Mouse (Mus musculus): Measurements from ENCODE around the gene Midn. TPM values are rescaled to one million over a fixed set of nuclear protein-coding genes. Genes with fewer than 3 reads are reported as not detected.

Gene Midn
- total RNA-seq, 2 experiments from 2014 or later: 22.4 to 29.6 TPM

- no peak for ATAC-seq (ENCODE audit: poor library complexity, severe bottlenecking)
These were observed 21.6 kb downstream of the Midn start for GRCm38 (mm10) chr10:80169651-80170050.

DNA sequence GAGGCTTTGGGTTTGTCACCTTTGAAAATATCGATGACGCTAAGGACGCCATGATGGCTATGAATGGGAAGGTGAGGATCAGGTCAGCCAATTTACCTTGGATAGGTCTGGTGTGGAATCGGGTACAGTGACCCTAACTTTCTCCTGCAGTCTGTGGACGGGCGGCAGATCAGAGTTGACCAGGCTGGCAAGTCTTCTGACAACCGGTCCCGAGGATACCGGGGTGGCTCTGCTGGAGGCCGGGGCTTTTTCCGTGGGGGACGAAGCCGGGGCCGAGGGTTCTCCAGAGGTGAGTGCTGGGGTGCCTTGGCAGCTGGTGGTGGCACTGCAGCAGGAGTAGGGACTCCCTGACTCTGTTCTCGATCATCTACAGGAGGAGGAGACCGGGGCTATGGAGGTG, 22.0 kb downstream of the Midn start:
- no peak for ATAC-seq (ENCODE audit: poor library complexity, severe bottlenecking)

- no peak for ATAC-seq (ENCODE audit: poor library complexity, severe bottlenecking)
These were observed 22.5 kb downstream of the Midn start for GRCm38 (mm10) chr10:80170601-80171021.

GRCm38 (mm10) chr10:80171252-80171651, 23.2 kb downstream of the Midn start:
- no peak for ATAC-seq (ENCODE audit: poor library complexity, severe bottlenecking)

- no peak for ATAC-seq (ENCODE audit: poor library complexity, severe bottlenecking)
These were observed 23.9 kb downstream of the Midn start for GRCm38 (mm10) chr10:80171760-80172526.

- peak; percentile 86 for ATAC-seq (ENCODE audit: poor library complexity, severe bottlenecking)
These were observed 24.6 kb downstream of the Midn start, which contains the start of gene 1600002K03Rik for GRCm38 (mm10) chr10:80172527-80173292. Gene 1600002K03Rik (plus strand): TSS chr10:80172944.

DNA sequence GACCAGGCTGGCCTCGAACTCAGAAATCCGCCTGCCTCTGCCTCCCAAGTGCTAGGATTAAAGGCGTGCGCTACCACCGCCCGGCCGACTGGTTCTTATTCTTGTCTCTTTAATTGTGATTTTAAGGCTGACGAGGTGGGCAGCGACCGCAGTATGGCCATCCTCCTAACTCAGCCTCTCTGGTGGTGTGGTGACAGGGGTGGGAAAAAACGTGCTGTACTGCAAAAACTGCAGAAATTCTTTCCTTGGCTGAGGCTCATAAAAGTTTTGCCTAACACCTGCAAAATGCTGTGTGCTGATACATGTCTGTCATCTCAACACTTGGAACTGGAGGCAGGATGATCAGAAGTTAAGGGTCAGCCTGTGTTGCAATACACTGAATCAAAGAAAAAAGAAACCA, 25.3 kb downstream of the Midn start:
- ATAC-seq (ENCODE audit: poor library complexity, severe bottlenecking): no peak

DNA sequence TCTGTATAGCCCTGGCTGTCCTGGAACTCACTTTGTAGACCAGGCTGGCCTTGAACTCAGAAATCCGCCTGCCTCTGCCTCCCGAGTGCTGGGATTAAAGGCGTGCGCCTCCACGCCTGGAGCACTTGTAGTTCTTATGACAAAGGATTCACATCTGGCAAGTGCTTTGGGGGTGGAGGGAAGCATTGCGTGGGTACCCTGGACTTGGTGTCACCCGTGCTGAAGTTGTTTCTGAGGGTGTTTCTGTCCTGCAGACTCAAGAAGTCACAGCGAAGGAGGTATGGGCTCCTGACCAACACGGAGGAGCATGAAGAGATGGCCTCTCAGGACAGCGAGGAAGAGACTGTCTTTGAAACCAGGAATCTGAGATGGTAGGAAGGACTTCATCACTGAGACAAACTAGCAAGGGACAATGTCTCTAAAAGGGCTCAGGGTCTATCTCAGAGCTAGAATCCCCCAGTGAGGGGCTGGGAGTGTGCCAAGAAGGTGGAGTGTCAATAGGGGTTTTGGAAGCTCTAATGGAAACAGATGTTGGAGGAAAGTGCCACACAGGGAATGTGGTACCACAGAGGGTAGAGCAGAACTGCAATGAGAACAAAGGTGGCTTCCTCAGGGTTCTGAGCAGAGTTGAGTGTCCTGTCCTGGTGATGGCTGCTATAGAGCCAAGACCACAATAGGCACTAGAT, 26.0 kb downstream of the Midn start:
- no peak for ATAC-seq (ENCODE audit: poor library complexity, severe bottlenecking)

DNA sequence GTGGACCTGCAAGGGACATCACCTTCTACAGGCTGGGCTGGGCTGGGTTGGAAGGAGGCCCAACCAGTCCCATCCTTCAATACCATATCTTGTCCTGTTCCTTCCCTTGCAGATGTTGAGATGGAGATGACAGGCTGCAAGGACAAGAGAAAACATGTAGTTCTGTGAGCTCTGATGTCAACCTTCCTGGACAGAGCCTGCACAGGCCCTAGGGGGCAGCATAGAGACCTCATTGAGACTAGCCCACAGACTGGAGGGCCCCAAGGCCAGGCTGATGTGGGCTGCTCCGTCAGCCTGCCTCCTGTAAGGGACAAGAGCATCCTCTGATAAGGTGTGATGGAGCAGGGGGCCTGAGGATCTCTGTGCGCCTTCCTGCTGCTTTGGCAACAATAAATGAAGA, 26.6 kb downstream of the Midn start:
- ATAC-seq (ENCODE audit: poor library complexity, severe bottlenecking): 0 out of 2 replicates have a peak, but pooled peaks have one; percentile 37

- ATAC-seq (ENCODE audit: poor library complexity, severe bottlenecking): 0 out of 2 replicates have a peak, but pooled peaks have one; percentile 21
These were observed 27.6 kb downstream of the Midn start for GRCm38 (mm10) chr10:80175536-80176269.

DNA sequence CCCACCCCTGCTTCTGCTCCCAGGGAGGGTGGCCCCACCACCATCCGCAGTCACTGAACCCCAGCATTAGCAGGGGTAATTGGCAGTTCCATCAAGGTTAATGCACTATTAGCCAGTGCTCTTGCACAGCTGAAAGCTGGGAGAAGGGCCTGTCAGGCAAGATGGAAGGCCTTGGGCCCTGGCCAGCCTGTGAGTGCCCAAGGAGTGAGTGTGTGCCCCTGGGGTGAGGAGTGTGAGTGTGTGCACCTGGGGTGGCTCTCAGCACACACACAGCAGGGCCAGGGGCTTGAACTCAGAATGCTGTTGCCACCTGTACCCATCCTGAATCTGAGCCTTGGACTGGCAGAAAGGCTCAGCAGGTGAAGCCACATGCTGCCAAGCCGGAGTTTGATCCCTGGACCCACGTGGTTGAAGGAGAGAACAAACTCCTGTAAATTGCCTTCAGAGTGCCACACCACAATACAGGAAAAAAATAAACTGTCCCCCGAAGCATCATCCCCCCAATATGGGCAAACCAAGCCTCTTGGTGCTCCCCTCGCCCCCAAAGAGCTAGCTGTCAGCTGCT, 28.3 kb downstream of the Midn start:
- no peak for ATAC-seq (ENCODE audit: poor library complexity, severe bottlenecking)

GRCm38 (mm10) chr10:80177441-80178279, 29.6 kb downstream of the Midn start:
- ATAC-seq (ENCODE audit: poor library complexity, severe bottlenecking): no peak

DNA sequence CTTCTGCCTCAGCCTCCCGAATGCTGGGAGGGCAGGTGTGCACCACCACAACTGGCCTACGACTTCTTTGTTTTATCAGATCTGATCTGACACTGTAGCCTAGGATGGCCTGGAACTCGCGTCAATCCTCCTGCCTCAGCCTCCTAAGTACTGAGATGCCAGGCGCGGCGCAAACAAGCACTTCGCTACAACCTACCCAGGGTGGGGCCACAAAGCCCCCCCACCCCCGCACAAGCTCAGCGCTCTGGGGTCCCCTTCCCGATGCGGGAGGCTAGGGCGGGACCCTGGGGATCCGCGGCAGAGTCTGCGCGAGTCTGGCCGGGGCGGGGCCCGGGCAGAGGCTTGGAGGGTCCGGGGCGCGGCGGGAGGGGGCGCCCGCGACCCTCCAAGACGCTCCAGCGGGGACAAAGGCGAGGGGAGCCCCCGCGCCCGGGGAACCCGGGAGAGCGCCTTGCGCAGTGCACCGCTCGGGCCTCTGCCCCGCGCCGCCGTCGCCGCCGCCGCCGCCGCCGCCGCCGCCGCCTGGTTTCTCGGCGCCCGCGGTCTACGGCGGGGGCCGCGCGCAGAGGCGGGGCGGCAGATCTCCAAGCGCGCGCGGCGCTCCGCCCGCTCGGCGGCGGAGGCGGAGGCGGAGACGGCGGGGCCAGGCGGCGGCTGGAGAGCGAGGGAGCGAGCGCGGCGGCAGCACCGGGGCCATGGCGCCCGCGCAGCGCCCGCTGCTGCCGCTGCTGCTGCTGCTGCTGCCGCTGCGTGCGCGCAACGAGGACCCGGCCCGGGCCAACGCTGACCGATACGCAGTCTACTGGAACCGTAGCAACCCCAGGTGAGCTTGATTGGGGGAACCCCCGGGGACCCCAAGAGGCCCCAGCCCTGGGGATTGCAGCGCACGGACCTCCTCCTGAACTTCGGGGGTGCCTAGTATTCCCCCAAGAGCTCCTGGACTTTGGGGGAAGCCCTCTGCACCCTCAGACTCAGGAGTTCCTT, 31.3 kb downstream of the Midn start, which contains the start of gene Efna2:
TSS of gene Efna2 (plus strand) at position 415 of the 984 bp plus-strand sequence.
- no peak for ATAC-seq (ENCODE audit: poor library complexity, severe bottlenecking)

GRCm38 (mm10) chr10:80180288-80180687, 32.2 kb downstream of the Midn start:
- no peak for ATAC-seq (ENCODE audit: poor library complexity, severe bottlenecking)

DNA sequence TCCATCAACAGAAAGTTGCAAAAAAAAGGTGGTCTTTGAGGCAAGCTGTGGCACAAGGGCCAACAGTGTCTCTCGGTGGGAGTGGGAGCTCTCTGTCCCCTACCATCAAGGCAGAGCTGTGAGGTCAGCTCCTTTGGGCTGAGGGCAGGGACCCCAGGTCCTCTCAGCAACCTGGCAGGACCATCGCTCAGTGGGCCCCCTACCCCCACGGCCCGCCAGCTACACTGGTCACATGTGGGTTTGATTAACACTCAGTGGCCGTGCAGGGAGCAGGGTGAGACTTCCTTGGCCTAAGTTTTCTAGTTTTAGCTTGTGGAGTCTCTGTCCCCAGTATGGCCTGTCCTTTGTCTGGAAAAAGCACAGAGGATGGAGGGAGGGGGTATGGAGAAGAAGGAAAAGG, 32.8 kb downstream of the Midn start:
- ATAC-seq (ENCODE audit: poor library complexity, severe bottlenecking): no peak

- ATAC-seq (ENCODE audit: poor library complexity, severe bottlenecking): no peak
These were observed 34.5 kb downstream of the Midn start for GRCm38 (mm10) chr10:80182547-80182946.

DNA sequence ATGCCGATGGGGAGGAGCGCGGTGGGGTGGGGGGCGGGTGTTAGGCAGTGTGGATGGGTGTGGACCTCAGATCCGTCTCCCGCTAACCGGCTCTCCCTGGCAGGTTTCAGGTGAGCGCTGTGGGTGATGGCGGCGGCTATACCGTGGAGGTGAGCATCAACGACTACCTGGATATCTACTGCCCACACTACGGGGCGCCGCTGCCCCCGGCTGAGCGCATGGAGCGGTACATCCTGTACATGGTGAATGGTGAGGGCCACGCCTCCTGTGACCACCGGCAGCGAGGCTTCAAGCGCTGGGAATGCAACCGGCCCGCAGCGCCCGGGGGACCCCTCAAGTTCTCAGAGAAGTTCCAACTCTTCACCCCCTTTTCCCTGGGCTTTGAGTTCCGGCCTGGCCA, 38.6 kb downstream of the Midn start:
- ATAC-seq (ENCODE audit: poor library complexity, severe bottlenecking): no peak

DNA sequence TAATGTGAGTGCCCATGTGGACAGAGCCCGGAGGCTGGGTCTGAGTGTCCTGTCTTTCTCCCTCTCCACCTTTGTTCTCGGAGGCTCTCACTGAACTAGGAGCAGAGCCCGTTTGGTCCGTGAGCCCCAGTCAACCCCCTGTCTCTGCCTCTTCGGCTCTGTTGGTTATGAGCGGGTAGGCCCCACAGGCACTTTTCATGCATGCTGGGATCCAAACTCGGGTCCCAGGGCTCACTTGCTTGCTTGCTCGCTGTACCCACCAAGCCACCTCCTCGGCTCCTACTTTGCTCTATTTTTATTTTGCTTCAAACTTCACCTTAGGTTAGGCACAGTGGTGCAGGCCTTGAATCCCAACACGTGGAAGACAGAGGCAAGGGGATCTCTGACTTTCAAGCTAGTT, 39.7 kb downstream of the Midn start:
- ATAC-seq (ENCODE audit: poor library complexity, severe bottlenecking): no peak
